Mouse (Mus musculus) MEL (cell line): Measurements from ENCODE around the gene Ubtd2. TPM values are rescaled to one million over a fixed set of nuclear protein-coding genes. Genes with fewer than 3 reads are reported as not detected.

Source experiments
- DNase-seq: peaks from one replicate; pipeline ENCODE4 v3.0.0; 2011; ENCODE audit warnings: low read depth, low spot score
- H3K27ac ChIP-seq: 2 replicates; pipeline ENCODE4 v1.5.1; 2012; ENCODE audit warnings: low read depth, mild to moderate bottlenecking, control low read depth, low read length, moderate library complexity; ENCODE audit not compliant: control insufficient read depth
- H3K27me3 ChIP-seq, 2 experiments: fragments of 150-350 bp in 1 of 2; sonication (generic) in 1 of 2; 2 replicates each; pipeline ENCODE4 v1.6.1; 2012; ENCODE audit warnings: low read length in 2 of 2, mild to moderate bottlenecking in 2 of 2, improper control_type of control experiment in 1 of 2, moderate library complexity in 1 of 2; ENCODE audit not compliant: insufficient read depth in 2 of 2, control insufficient read depth in 1 of 2
- H3K36me3 ChIP-seq, 2 experiments: 2 replicates each; pipeline ENCODE4 v1.6.1; 2012 to 2014; ENCODE audit warnings: low read length in 2 of 2, improper control_type of control experiment in 1 of 2, inconsistent platforms in 1 of 2, mild to moderate bottlenecking in 1 of 2; ENCODE audit not compliant: insufficient read depth in 2 of 2, control insufficient read depth in 1 of 2
- H3K4me1 ChIP-seq, 2 experiments: fragments of 150-350 bp in 1 of 2; sonication (generic) in 1 of 2; 2 replicates each; pipeline ENCODE4 v1.6.1; 2012; ENCODE audit warnings: low read length in 2 of 2, improper control_type of control experiment in 1 of 2, mild to moderate bottlenecking in 1 of 2; ENCODE audit not compliant: insufficient read depth in 2 of 2, control insufficient read depth in 1 of 2
- H3K4me3 ChIP-seq, 2 experiments: fragments of 150-350 bp in 1 of 2; sonication (generic) in 1 of 2; 2 replicates each; pipeline ENCODE4 v1.5.1; 2012; ENCODE audit warnings: low read depth in 2 of 2, low read length in 2 of 2, mild to moderate bottlenecking in 2 of 2, moderate library complexity in 2 of 2, control low read depth in 1 of 2, improper control_type of control experiment in 1 of 2; ENCODE audit not compliant: control insufficient read depth in 1 of 2, insufficient read depth in 1 of 2
- H3K79me2 ChIP-seq: 2 replicates; pipeline ENCODE4 v1.6.1; 2012; ENCODE audit warnings: mild to moderate bottlenecking, low read length, moderate library complexity; ENCODE audit not compliant: control insufficient read depth, poor library complexity, insufficient read depth
- H3K9ac ChIP-seq: 2 replicates; pipeline ENCODE4 v1.6.1; 2012; ENCODE audit warnings: low read depth, mild to moderate bottlenecking, control low read depth, low read length, moderate library complexity; ENCODE audit not compliant: control insufficient read depth, poor library complexity, severe bottlenecking
- H3K9me3 ChIP-seq: fragments of 150-350 bp; sonication (generic); replicated peaks from 2 replicates; pipeline ENCODE4 v1.6.1; 2012; ENCODE audit warnings: mild to moderate bottlenecking, low read length, improper control_type of control experiment, moderate library complexity; ENCODE audit not compliant: insufficient read depth
- BHLHE40 ChIP-seq: IDR thresholded peaks from 2 replicates; pipeline ENCODE4 v1.6.1; 2012; ENCODE audit warnings: low read depth, mild to moderate bottlenecking, inconsistent platforms, low read length, improper control_type of control experiment, borderline replicate concordance
- CTCF ChIP-seq, 3 experiments: IDR thresholded peaks in 2 of 3; conservative IDR thresholded peaks in 1 of 3; 2 replicates each; pipeline ENCODE4 v1.5.1; 2011 to 2012; ENCODE audit warnings: low read length in 3 of 3, low read depth in 2 of 3, mild to moderate bottlenecking in 2 of 3, improper control_type of control experiment in 1 of 3, inconsistent platforms in 1 of 3, mixed read lengths in 1 of 3, moderate library complexity in 1 of 3; ENCODE audit not compliant: control insufficient read depth in 1 of 3, insufficient read depth in 1 of 3, poor library complexity in 1 of 3, severe bottlenecking in 1 of 3
- E2F4 ChIP-seq: IDR thresholded peaks from 2 replicates; pipeline ENCODE4 v1.6.1; 2011; ENCODE audit warnings: low read depth, low read length, improper control_type of control experiment, borderline replicate concordance
- ELF1 ChIP-seq: IDR thresholded peaks from 2 replicates; pipeline ENCODE4 v1.6.1; 2014; ENCODE audit warnings: low read depth, mild to moderate bottlenecking, inconsistent platforms, low read length, improper control_type of control experiment, moderate library complexity
- EP300 ChIP-seq, 2 experiments: IDR thresholded peaks; 2 replicates each; pipeline ENCODE4 v1.6.1; 2011; ENCODE audit warnings: improper control_type of control experiment in 2 of 2, low read length in 2 of 2, low read depth in 1 of 2, mild to moderate bottlenecking in 1 of 2
- ETS1 ChIP-seq: IDR thresholded peaks from 2 replicates; pipeline ENCODE4 v1.6.1; 2012; ENCODE audit warnings: low read depth, mild to moderate bottlenecking, inconsistent platforms, low read length, improper control_type of control experiment, moderate library complexity
- GABPA ChIP-seq: IDR thresholded peaks from 2 replicates; pipeline ENCODE4 v1.6.1; 2012; ENCODE audit warnings: low read depth, mild to moderate bottlenecking, inconsistent platforms, low read length, improper control_type of control experiment, moderate library complexity
- HCFC1 ChIP-seq: IDR thresholded peaks from 2 replicates; pipeline ENCODE4 v1.6.1; 2012; ENCODE audit warnings: low read depth, mild to moderate bottlenecking, inconsistent platforms, low read length, improper control_type of control experiment, moderate library complexity
- JUND ChIP-seq: IDR thresholded peaks from 2 replicates; pipeline ENCODE4 v1.6.1; 2011; ENCODE audit warnings: low read depth, mild to moderate bottlenecking, improper control_type of control experiment, low read length
- KAT2A ChIP-seq: conservative IDR thresholded peaks from 2 replicates; pipeline ENCODE4 v1.6.1; 2012; ENCODE audit warnings: low read depth, low read length, improper control_type of control experiment, inconsistent platforms
- MAFK ChIP-seq: IDR thresholded peaks from 2 replicates; pipeline ENCODE4 v1.6.1; 2011; ENCODE audit warnings: low read depth, mild to moderate bottlenecking, low read length, improper control_type of control experiment, borderline replicate concordance
- MAX ChIP-seq: IDR thresholded peaks from 2 replicates; pipeline ENCODE4 v1.6.1; 2011; ENCODE audit warnings: low read length, improper control_type of control experiment
- MXI1 ChIP-seq: IDR thresholded peaks from 2 replicates; pipeline ENCODE4 v1.6.1; 2011; ENCODE audit warnings: mild to moderate bottlenecking, low read depth, low read length, improper control_type of control experiment
- MYB ChIP-seq: IDR thresholded peaks from 2 replicates; pipeline ENCODE4 v1.6.1; 2011; ENCODE audit warnings: mild to moderate bottlenecking, low read depth, low read length, improper control_type of control experiment
- MYC ChIP-seq: IDR thresholded peaks from 2 replicates; pipeline ENCODE4 v1.6.1; 2011; ENCODE audit warnings: low read depth, mild to moderate bottlenecking, low read length, improper control_type of control experiment, moderate library complexity
- NRF1 ChIP-seq: IDR thresholded peaks from 2 replicates; pipeline ENCODE4 v1.6.1; 2014; ENCODE audit warnings: low read depth, mild to moderate bottlenecking, inconsistent platforms, low read length, improper control_type of control experiment, moderate library complexity; ENCODE audit not compliant: poor library complexity, insufficient read depth, severe bottlenecking
- POLR2A ChIP-seq, 2 experiments: IDR thresholded peaks; 2 replicates each; pipeline ENCODE4 v1.6.1; 2011 to 2012; ENCODE audit warnings: low read length in 2 of 2, mild to moderate bottlenecking in 2 of 2, control low read depth in 1 of 2, improper control_type of control experiment in 1 of 2, low read depth in 1 of 2, moderate library complexity in 1 of 2; ENCODE audit not compliant: control insufficient read depth in 1 of 2, insufficient read depth in 1 of 2, poor library complexity in 1 of 2
- POLR2AphosphoS2 ChIP-seq: IDR thresholded peaks from 2 replicates; pipeline ENCODE4 v1.6.1; 2011; ENCODE audit warnings: low read length, improper control_type of control experiment
- RAD21 ChIP-seq: IDR thresholded peaks from 2 replicates; pipeline ENCODE4 v1.6.1; 2011; ENCODE audit warnings: mild to moderate bottlenecking, low read depth, low read length, improper control_type of control experiment
- RCOR1 ChIP-seq: IDR thresholded peaks from 2 replicates; pipeline ENCODE4 v1.6.1; 2012; ENCODE audit warnings: low read depth, mild to moderate bottlenecking, inconsistent platforms, low read length, improper control_type of control experiment
- SIN3A ChIP-seq: IDR thresholded peaks from 2 replicates; pipeline ENCODE4 v1.6.1; 2012; ENCODE audit warnings: low read length, improper control_type of control experiment, inconsistent platforms
- SMC3 ChIP-seq: IDR thresholded peaks from 2 replicates; pipeline ENCODE4 v1.6.1; 2011; ENCODE audit warnings: low read depth, low read length, improper control_type of control experiment
- TAL1 ChIP-seq: IDR thresholded peaks from 2 replicates; pipeline ENCODE4 v1.6.1; 2012; ENCODE audit warnings: mild to moderate bottlenecking, inconsistent platforms, low read length, moderate library complexity, mixed read lengths
- TBP ChIP-seq: IDR thresholded peaks from 2 replicates; pipeline ENCODE4 v1.8.0; 2011; ENCODE audit warnings: low read depth, low read length, improper control_type of control experiment
- TCF12 ChIP-seq: IDR thresholded peaks from 2 replicates; pipeline ENCODE4 v1.6.1; 2014; ENCODE audit warnings: low read depth, mild to moderate bottlenecking, inconsistent platforms, low read length, improper control_type of control experiment, moderate library complexity
- UBTF ChIP-seq: IDR thresholded peaks from 2 replicates; pipeline ENCODE4 v1.6.1; 2012; ENCODE audit warnings: low read depth, mild to moderate bottlenecking, inconsistent platforms, low read length, improper control_type of control experiment, moderate library complexity, borderline replicate concordance; ENCODE audit not compliant: insufficient read depth
- USF1 ChIP-seq: IDR thresholded peaks from 2 replicates; pipeline ENCODE4 v1.6.1; 2014; ENCODE audit warnings: low read depth, mild to moderate bottlenecking, inconsistent platforms, low read length, improper control_type of control experiment, moderate library complexity
- USF2 ChIP-seq, 2 experiments: IDR thresholded peaks; 2 replicates each; pipeline ENCODE4 v1.6.1; 2011 to 2012; ENCODE audit warnings: improper control_type of control experiment in 2 of 2, low read length in 2 of 2, borderline replicate concordance in 1 of 2, inconsistent platforms in 1 of 2, low read depth in 1 of 2, mild to moderate bottlenecking in 1 of 2; ENCODE audit not compliant: insufficient read depth in 1 of 2
- ZC3H11A ChIP-seq: IDR thresholded peaks from 2 replicates; pipeline ENCODE4 v1.6.1; 2012; ENCODE audit warnings: low read depth, mild to moderate bottlenecking, inconsistent platforms, low read length, improper control_type of control experiment
- ZKSCAN1 ChIP-seq: IDR thresholded peaks from 2 replicates; pipeline ENCODE4 v1.6.1; 2012; ENCODE audit warnings: low read depth, mild to moderate bottlenecking, inconsistent platforms, low read length, improper control_type of control experiment, moderate library complexity
- ZMIZ1 ChIP-seq: IDR thresholded peaks from 2 replicates; pipeline ENCODE4 v1.6.1; 2012; ENCODE audit warnings: low read depth, mild to moderate bottlenecking, inconsistent platforms, low read length, improper control_type of control experiment, moderate library complexity
- ZNF384 ChIP-seq: IDR thresholded peaks from 2 replicates; pipeline ENCODE4 v1.6.1; 2012; ENCODE audit warnings: low read depth, mild to moderate bottlenecking, inconsistent platforms, low read length, improper control_type of control experiment
- polyA plus RNA-seq, 2 experiments: library from polyadenylated mRNA; stranded (reverse) in 1 of 2; unstranded in 1 of 2; fragments of >175 nt in 1 of 2; fragments of >200 nt in 1 of 2; gene quantifications; 2 replicates each; pipeline versions ENCODE4 v1.2.1 to v1.2.4; 2012; ENCODE audit warnings: low replicate concordance in 2 of 2, low read depth in 1 of 2; ENCODE audit not compliant: insufficient read length in 2 of 2, insufficient read depth in 1 of 2, missing spikeins in 1 of 2
- total RNA-seq: library from RNA; depleted of rRNA; stranded (reverse); fragments of 300-350 nt; gene quantifications from 2 replicates; pipeline ENCODE4 v1.2.3, GENCODE M21; 2012

Ubtd2 gene
- total and polyA plus RNA-seq, 3 experiments, result 25.7 to 28.7 TPM; not detected in 1

DNA sequence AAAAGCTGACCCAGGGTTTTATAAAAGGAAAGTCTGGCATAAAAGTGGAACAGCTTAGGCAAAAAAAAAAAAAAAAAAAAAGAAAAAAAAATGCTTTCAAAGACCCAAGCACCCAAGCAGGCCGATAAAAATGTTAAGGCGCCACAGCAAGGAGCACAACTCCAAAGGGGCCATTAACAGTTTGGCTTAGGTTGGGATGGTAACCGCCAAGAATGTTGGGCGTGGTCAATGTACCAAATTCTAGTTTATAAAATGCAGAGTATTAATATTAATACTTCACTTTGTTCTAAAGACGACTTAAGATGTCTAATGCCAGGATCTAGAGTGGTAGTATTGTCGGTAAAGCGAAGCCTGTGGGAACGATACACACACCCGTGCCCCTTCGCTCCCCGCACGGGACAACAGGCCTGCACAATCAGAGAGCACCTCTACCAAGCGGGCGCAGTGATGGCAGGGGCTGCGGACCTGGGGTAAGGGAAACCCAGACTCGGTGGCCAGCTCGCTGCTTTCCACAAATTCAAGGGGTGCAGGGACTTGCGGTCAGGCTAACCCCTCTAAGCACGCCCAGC lies 855 bp upstream of the Ubtd2 start:
- peak overlapping the region; percentile 88 to 89 for H3K4me3 ChIP-seq

GRCm38 (mm10) chr11:32455507-32456141 lies 454 bp downstream of the Ubtd2 start:
- H3K9ac ChIP-seq, result peak overlapping the region; percentile 82
- H3K36me3 ChIP-seq, result peaks cover 0 to 28% of the 10 kb centered on the region in 2 experiments; a peak in 2 of 4 replicates
- H3K9me3 ChIP-seq, result no peaks in the 10 kb centered on the region
- H3K27me3 ChIP-seq, result no peaks in the 10 kb centered on the region
- peak; percentile 74 for DNase-seq
- H3K27ac ChIP-seq, result peak overlapping the region; percentile 13; the same call in 1 of the 2 replicates
- peak overlapping the region; percentile 88 to 96 for H3K4me3 ChIP-seq
- H3K4me1 ChIP-seq, result peaks cover 10 to 16% of the 10 kb centered on the region in 2 experiments
- TF ChIP-seq MAX (peak; percentile 52; the same call in 1 of the 2 replicates), MYC (peak; percentile 47; the same call in 1 of the 2 replicates), ELF1 (no peak), UBTF (no peak), HCFC1 (0 out of 2 replicates have a peak, but pooled peaks have one; percentile 8), MXI1 (peak; percentile 58), ZC3H11A (no peak), CTCF (IDR thresholded peaks at IDR 0.05 in 2 of 3, conservative IDR thresholded peaks at IDR 0.05 in 1 of 3; ENCODE audit: control insufficient read depth in 1 of 3, insufficient read depth in 1 of 3, low read depth in 2 of 3, low read length in 3 of 3, poor library complexity in 1 of 3, severe bottlenecking in 1 of 3) (peak in 1 of 3 experiments; percentile 22; a peak in 2 of 6 replicates), BHLHE40 (peak; percentile 55; the same call in 1 of the 2 replicates), E2F4 (0 out of 2 replicates have a peak, but pooled peaks have one; percentile 38), TBP (no peak), ZKSCAN1 (no peak), SIN3A (peak; percentile 22; the same call in 1 of the 2 replicates), EP300 (IDR thresholded peaks at IDR 0.05; ENCODE audit: low read depth in 1 of 2, low read length in 2 of 2) (no peak), GABPA (0 out of 2 replicates have a peak, but pooled peaks have one; percentile 25)
- peaks cover 19% of the 10 kb centered on the region for H3K79me2 ChIP-seq

More for the DNA sequence above, 855 bp upstream of the Ubtd2 start:
- peak; percentile 92 for TF ChIP-seq ZNF384
- no peak for TF ChIP-seq MYB
- no peak for TF ChIP-seq ZKSCAN1
- no peak for TF ChIP-seq NRF1
- no peak for TF ChIP-seq POLR2A (IDR thresholded peaks at IDR 0.05; ENCODE audit: control insufficient read depth in 1 of 2, insufficient read depth in 1 of 2, low read depth in 1 of 2, low read length in 2 of 2, poor library complexity in 1 of 2)
- no peak for TF ChIP-seq CTCF (IDR thresholded peaks at IDR 0.05 in 2 of 3, conservative IDR thresholded peaks at IDR 0.05 in 1 of 3; ENCODE audit: control insufficient read depth in 1 of 3, insufficient read depth in 1 of 3, low read depth in 2 of 3, low read length in 3 of 3, poor library complexity in 1 of 3, severe bottlenecking in 1 of 3)
- no peak for TF ChIP-seq SMC3
- TF ChIP-seq E2F4, result no peak
- TF ChIP-seq ETS1, result no peak
- peak; percentile 67 for TF ChIP-seq SIN3A
- no peak for TF ChIP-seq USF2 (IDR thresholded peaks at IDR 0.05; ENCODE audit: borderline replicate concordance in 1 of 2, insufficient read depth in 1 of 2, low read depth in 1 of 2, low read length in 2 of 2)
- TF ChIP-seq JUND, result no peak
- no peak for TF ChIP-seq GABPA
- no peak for TF ChIP-seq ZMIZ1
- no peak for TF ChIP-seq BHLHE40
- TF ChIP-seq ZC3H11A, result no peak
- TF ChIP-seq USF1, result no peak
- no peak for TF ChIP-seq TAL1
- TF ChIP-seq TCF12, result no peak
- no peak for TF ChIP-seq RAD21
- peak; percentile 13; the same call in 1 of the 2 replicates for TF ChIP-seq MXI1
- TF ChIP-seq UBTF, result no peak
- TF ChIP-seq HCFC1, result 0 out of 2 replicates have a peak, but pooled peaks have one; percentile 41
- no peak for TF ChIP-seq POLR2AphosphoS2
- TF ChIP-seq RCOR1, result no peak
- no peak for TF ChIP-seq MAFK
- no peak for TF ChIP-seq KAT2A
- no peak for TF ChIP-seq MYC
- TF ChIP-seq EP300 (IDR thresholded peaks at IDR 0.05; ENCODE audit: low read depth in 1 of 2, low read length in 2 of 2), result no peak
- Histone ChIP-seq H3K36me3 (peaks cover 0 to 24% of the 10 kb centered on the region in 2 experiments; a peak in 2 of 4 replicates), H3K79me2 (peaks cover 14% of the 10 kb centered on the region), H3K9me3 (no peaks in the 10 kb centered on the region), H3K4me1 (peaks cover 10 to 16% of the 10 kb centered on the region in 2 experiments), H3K27me3 (no peaks in the 10 kb centered on the region), H3K27ac (no peak overlapping the region; the same call in 1 of the 2 replicates), H3K9ac (peak overlapping the region; percentile 75)
- peak; percentile 77 for DNase-seq
